Mouse (Mus musculus): ENCODE data around the gene Rdh13. TPM values are rescaled to one million over a fixed set of nuclear protein-coding genes. Genes with fewer than 3 reads are reported as not detected.
"Not testable (repeated sequence)": the region's sequence is repeated elsewhere in the genome, so short reads cannot be mapped to it uniquely, and the experiment has no call there.

The Rdh13 gene
- total RNA-seq, 2 experiments from 2014 or later, result 12.1 to 17.2 TPM

DNA sequence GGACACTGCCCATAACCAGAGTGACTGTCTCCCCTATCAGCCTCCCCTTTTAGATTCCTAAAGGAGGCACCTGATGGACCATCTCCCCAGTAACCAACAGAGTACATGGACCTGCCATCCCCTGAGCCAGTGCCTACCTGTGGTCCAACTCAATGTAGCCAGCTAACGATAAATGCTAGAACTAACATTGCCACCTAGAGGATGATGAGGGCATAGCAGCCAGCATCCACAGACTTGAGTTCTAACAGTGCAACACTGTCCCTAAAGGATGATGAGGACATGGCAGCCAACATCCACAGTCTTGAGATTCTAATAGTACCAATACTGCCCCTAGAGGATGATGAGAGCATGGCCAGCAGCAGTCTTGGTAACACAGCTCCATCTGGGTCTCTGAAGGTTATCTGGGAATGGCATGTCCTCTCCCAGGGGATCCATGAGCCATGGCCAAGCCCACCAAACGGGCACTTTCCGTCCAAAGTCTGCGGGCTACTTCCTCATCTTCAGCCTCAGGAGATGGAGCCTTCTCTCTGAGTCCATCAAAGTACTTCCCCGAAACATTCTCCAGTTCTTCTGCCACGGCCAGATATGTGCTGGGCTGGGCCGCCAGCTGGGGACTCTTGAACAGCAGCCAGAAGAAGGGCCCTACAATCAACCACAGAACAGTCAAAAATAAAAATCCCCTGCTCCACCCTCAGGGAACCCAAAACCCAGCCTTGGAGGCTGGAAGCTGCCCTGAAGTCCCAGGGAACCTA is 18.1 kb downstream of the Rdh13 start:
- no peak; the same call in none of the 2 replicates for TF ChIP-seq CTCF (IDR thresholded peaks at IDR 0.05)
- intact Hi-C loops (cut with DNase I), result loop anchor here (2.0 to 10.0 kb wide), 2 partner anchors 297 to 323 kb away; no protein-coding TSS in a partner anchor
- Histone ChIP-seq H3K27ac (no peak overlapping the region), H3K4me3 (no peak overlapping the region)
- peak; percentile 82 for DNase-seq

DNA sequence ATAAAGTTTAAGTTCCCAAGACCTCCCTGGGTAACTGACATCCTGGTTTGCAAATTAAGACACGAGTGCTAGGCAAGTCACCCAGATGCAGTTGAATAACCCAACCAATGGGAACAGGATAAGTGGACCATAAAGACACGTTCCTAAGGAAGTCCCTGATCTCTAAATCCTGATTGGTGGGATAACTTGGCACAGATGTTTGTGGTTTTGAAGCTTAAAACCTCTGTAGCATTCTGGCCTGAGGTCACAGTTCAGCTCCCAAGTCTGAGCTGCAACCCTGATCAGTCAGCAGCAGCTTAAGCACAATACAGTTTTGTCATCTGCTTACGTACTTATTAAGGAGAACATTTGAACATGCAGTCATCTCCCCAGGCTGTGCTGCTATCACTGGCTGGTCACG is 25.2 kb downstream of the Rdh13 start:
- Histone ChIP-seq H3K4me3 (no peak overlapping the region), H3K27ac (no peak overlapping the region)
- no peak for TF ChIP-seq CTCF (IDR thresholded peaks at IDR 0.05)
- intact Hi-C loops (cut with DNase I), result loop anchor here (10.0 kb wide), 1 partner anchor 315 kb away; no protein-coding TSS in a partner anchor
- DNase-seq, result no peak

DNA sequence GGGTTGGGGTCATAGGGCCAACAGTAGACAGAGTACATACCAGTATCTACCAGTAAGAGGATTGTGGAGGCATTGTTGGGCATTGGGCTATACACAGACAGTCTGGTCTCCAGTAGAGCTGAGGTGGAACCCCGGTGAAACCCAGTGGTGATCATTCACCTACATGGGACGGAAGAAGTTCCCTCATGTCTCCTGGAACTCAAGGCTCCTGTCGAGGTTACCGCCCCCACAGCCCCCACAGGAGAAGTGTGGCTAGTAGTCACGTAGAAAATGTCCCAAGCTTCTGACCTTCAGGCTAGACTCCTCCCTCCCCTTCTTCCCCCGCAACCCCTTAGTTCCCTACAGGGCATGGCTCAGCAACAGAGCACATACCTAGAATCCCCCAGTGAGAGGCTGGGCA is 25.8 kb downstream of the Rdh13 start:
- intact Hi-C loops (cut with DNase I), result loop anchor here (10.0 kb wide), 1 partner anchor 315 kb away; no protein-coding TSS in a partner anchor
- H3K27ac ChIP-seq, result no peak overlapping the region

DNA sequence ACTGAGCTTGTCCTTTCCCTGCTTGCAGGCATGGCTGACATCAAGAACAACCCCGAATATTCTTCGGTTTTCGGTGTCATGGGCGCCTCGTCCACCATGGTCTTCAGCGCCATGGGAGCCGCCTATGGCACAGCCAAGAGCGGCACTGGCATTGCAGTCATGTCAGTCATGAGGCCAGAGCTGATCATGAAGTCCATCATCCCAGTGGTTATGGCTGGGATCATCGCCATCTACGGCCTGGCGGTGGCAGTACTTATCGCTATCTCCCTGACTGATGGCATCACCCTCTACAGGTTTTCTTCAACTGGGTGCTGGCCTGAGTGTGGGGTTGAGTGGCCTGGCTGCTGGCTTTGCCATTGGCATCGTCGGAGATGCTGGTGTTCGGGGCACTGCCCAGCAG is 33.0 kb downstream of the Rdh13 start:
- H3K27ac ChIP-seq; intact Hi-C loops (cut with DNase I); H3K4me3 ChIP-seq; DNase-seq: not testable (repeated sequence)

More for the DNA sequence above, 25.8 kb downstream of the Rdh13 start:
- TF ChIP-seq CTCF (IDR thresholded peaks at IDR 0.05), result no peak
- no peak overlapping the region for H3K4me3 ChIP-seq
- DNase-seq, result no peak

DNA sequence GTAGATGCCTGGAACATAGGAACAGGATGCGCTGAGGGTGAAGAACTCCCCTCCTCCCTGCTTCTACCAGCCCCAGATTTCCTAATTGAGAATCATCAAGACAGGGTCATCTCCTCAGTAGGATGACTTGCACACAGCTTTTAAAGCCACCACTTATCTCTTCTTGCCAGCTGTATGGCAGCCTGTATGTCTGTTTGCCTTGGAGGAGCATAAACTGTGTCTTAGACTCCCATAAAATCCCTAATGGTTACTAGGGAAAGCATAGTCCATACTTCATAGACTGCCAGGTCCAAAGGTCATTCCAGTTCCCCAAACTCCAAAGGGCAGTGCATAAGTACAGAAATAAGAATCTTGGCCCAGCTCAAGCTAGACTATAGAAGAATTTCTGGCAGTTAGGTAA is 47.7 kb downstream of the Rdh13 start, which contains the start of gene Gp6:
Gp6 (minus strand) TSS at position 15 of the 400 bp plus-strand sequence.
- Histone ChIP-seq H3K4me3 (no peak within 1 kb of the TSS), H3K27ac (no peak within 1 kb of the TSS)
- intact Hi-C loops (cut with DNase I), result no loop called here
- no peak for TF ChIP-seq CTCF (IDR thresholded peaks at IDR 0.05)
- no peak for DNase-seq

Small RNA genes within 50 kb of the gene (microRNA-seq; reads per million reads assigned to microRNA genes)
- gene Gm24605, result not detected
- gene Gm24752, result not detected
- gene Gm25349, result not detected

Other genes starting within 250 kb of the Rdh13 start
- gene Lilra5, start 207.9 kb downstream of the Rdh13 start, total RNA-seq (2021), result under 1 TPM in 1 of 2 experiments, not detected in 1; 0.14 TPM
- not detected for gene Ncr1, start 107.9 kb downstream of the Rdh13 start, total RNA-seq (2021)
- gene Gp6, start 47.9 kb downstream of the Rdh13 start, total RNA-seq (2021), result not detected
- gene Eps8l1, start 15.0 kb upstream of the Rdh13 start, total RNA-seq (2021), result 1 to 10 TPM; 1.5 to 3.7 TPM
- gene Ppp1r12c, start 56.0 kb upstream of the Rdh13 start, total RNA-seq (2021), result 10 to 100 TPM; 17.8 to 24.8 TPM
- gene Tnnt1, start 70.7 kb upstream of the Rdh13 start, total RNA-seq (2021), result 1,000 to 10,000 TPM in 1 of 2 experiments, 100 to 1,000 TPM in 1; 398 to 1,232 TPM
- gene Tnni3, start 78.6 kb upstream of the Rdh13 start, total RNA-seq (2021), result under 1 TPM in 1 of 2 experiments, not detected in 1; 0.41 TPM
- not detected for gene Dnaaf3, start 86.8 kb upstream of the Rdh13 start, total RNA-seq (2021)
- gene Syt5, start 101.9 kb upstream of the Rdh13 start, total RNA-seq (2021), result not detected
- not detected for gene Ptprh, start 158.4 kb upstream of the Rdh13 start, total RNA-seq (2021)
- gene Tmem86b, start 185.8 kb upstream of the Rdh13 start, total RNA-seq (2021), result 1 to 10 TPM; 2.6 to 3.3 TPM
- gene Ppp6r1, start 213.4 kb upstream of the Rdh13 start, total RNA-seq (2021), result 10 to 100 TPM; 45.0 to 51.2 TPM
- gene Hspbp1, start 239.4 kb upstream of the Rdh13 start, total RNA-seq (2021), result 10 to 100 TPM; 23.4 to 29.8 TPM
- under 1 TPM; 0.48 to 0.75 TPM for gene Brsk1, start 245.0 kb upstream of the Rdh13 start, total RNA-seq (2021)